Mouse (Mus musculus): Measurements from ENCODE around the gene Tifa.

DNA sequence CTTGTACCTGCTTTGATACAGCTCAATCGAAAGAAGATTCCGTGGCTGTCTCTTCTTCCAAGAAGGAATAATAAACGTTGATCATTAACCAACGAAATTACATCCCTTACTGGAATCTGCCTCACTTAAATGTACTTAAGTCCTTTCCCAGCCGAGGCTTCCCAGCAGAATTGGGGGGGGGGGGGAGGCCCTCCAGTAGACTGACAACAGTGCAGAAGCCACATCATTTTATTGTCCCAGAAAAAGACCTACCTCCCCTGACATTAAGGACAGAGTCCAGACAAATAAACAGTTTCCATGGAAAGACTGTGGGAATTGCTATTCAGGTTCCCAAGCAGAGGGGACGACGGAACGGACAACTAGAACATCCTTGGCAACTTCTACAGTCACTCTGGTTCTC, 686 bp upstream of the Tifa start:
- TF ChIP-seq HCFC1 (IDR thresholded peaks at IDR 0.05; ENCODE audit: borderline replicate concordance, insufficient read depth, low read length), result no peak
- TF ChIP-seq ZNF384 (IDR thresholded peaks at IDR 0.05; ENCODE audit: low read depth, low read length), result no peak
- no peak for TF ChIP-seq MAFK (IDR thresholded peaks at IDR 0.05; ENCODE audit: insufficient read depth, low read depth, low read length)
- no peak for TF ChIP-seq ZC3H11A (IDR thresholded peaks at IDR 0.05; ENCODE audit: borderline replicate concordance, low read depth, low read length)
- no peak for TF ChIP-seq CHD2 (IDR thresholded peaks at IDR 0.05; ENCODE audit: low read depth, low read length)

Measured in ES-E14 (cell line).